Mouse (Mus musculus) cerebellum, adult 8-10 months (tissue): Measurements from ENCODE around the gene Slc7a8.

ENCODE experiments used
- DNase-seq: peaks from one replicate; pipeline ENCODE4 v3.0.0; 2022

The Slc7a8 gene

DNA sequence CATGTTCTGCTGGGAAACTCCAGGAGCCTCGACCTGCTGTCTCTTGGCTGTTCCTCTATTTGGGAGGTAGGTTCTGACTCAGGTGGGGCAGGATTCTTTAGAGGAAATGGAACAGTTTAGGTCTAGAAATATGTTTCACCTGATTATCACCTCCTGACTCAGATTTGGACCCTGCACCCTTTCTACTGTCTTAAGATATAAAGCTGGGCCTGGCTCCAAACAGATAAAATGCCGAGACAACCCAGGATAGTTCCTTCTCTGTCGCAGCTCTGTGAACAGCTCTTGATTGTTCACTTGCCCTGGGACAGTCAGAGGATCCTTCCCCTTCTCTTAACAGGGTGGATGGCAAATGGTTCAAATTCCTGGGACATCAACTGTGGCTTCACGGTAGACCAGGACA is 46.5 kb downstream of the Slc7a8 start:
- DNase-seq: no peak

DNA sequence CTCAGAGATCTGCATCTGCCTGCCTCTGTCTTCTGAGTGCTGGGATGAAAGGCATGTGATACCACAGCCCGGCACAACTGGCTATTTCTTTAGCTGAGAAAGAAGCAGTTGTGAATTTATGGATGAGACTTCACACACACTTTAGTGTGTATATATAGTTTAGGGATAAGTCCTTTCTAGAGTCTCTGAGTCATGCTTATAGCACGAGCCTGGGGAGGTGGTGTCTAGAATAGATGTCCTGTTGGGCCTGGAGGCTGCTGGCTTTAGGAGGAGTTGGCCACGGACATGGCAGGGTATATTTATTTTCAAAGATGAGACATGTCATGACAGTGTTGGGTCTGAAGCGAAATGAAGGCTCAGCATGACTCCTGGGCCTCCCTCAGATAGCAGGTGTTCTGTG is 47.7 kb downstream of the Slc7a8 start:
- DNase-seq: no peak

DNA sequence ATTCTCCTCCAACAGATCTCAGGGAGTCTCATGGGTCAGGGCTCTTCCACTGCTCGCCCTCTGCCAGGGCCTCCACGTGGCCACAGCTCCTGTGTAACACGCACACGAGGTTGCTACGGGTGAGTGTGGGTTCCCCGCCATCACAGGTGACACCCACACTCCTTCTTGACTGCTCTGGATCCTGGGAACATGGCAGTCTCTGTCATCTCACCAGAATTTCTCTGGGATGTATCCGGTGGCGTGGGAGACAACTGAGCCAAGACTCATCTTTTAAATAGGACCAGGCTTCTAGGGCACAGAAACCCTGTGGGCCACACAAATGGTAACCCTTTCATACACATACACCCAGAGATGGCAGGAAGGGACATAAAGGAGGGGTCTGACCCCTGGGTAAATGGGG is 49.5 kb downstream of the Slc7a8 start:
- DNase-seq: no peak

DNA sequence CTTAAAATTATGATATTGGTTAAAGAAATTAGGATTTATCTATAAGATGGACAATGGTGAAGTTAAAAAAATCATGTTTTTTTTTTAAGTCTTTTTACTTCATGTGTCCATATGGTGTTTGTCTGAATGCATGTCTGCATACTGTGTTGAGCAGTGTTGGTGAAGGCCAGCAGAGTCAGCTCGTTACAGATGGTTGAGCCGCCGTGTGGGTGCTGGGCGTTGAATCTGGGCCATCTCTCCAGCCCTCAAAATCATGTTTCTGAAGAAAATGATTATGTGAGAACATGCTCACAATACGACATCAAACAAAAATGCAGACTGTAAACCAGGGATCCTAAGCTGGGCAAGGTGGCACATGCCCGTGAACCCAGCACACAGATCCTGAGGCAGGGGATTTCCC is 51.4 kb downstream of the Slc7a8 start:
- DNase-seq: peak; percentile 50

DNA sequence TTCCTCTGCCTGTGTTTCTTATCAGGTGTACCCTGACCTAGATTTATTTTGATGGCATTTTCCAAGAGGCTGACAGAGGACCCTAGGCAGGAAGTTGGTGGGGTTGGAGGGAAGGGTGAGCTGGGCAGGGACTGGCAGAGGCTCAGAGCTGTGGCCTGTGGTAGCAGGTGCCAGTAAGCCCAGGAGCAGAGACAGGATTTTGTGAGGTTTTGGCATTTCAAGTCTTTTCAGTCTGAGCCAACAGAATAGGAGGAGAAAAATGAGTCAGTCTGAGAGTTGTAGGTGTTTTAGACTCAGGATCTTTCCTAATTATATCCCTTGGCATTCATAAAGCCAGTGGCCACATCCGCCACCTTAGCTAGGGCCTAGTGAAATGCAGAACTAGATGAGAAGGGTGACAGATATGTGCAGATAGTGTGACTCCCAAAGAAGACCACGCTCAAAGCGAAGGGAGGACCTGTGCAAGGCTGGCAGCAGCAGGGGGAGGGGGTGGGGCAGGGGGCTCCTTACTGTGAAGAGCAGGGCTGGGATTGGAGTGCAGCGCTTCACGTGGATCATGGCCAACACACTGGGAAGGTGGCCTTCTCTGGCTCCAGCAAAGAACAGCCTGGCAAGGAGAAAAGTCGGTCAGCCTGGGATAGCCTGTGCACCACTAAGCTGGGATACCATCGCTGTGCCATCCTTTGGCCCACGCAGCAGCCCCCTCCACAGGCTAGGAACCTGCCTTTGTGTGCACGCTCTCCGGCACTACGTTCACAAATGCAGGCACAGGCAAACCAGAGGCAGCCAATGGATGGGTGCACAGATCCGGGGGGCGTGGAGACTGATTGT is 52.7 kb downstream of the Slc7a8 start:
- peak; percentile 43 for DNase-seq

DNA sequence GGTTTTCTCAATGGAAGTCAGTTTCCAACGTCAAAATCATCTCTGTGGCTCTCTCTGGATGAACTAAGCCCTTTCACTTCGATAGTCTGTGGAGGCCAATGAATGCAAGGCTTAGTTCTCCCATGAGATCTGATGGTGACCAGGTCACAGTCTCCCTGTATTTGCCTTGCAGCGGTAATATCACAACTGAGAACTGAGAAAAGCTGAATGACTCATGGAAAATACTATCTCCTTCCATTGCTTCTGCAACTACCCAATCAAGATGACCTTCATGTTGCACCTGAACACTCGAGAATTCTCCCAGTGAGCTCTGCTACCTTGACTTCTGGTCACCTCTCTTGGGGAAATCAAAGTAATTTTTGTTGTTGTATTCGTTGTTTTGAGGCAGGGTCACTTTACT is 54.2 kb downstream of the Slc7a8 start:
- DNase-seq: no peak

DNA sequence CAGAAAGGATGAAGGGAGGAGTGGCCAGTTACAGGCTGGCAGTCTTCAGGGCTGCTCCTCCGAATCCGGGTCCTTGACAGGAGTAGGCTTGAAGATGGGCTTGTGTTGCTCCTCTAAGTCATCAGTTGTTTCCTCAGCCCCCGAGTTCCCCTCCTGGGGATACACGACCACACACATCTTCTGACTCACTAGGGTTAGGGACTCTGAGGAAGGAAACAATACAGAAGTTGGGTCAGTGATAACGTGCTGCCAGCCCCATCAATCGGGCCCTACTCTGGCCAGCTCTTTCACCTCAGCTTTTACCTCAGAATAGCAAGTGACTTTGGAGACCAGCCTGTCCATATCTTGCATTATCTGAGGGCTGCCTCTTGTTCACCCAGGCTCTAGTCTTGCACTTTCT is 57.7 kb downstream of the Slc7a8 start:
- DNase-seq: no peak

DNA sequence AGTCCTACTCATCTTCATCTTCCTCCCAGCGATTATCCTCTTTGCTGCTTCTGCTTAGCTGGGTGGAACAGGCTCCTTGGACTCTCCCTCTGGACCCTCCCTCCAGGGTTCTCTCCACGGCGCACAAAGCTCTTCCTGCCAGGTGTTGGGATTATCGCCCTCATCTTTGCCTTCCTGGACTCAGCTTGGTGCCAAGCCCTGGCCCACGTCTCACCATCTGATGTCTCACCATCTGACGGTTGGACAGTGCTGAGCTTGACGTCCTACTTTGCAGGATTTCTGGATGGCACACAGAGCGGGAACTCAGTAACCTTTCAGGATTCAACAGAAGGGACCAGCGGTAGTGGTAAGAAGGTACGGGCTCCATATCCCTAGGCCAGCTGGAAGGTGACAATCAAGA is 60.0 kb downstream of the Slc7a8 start:
- peak; percentile 45 for DNase-seq

DNA sequence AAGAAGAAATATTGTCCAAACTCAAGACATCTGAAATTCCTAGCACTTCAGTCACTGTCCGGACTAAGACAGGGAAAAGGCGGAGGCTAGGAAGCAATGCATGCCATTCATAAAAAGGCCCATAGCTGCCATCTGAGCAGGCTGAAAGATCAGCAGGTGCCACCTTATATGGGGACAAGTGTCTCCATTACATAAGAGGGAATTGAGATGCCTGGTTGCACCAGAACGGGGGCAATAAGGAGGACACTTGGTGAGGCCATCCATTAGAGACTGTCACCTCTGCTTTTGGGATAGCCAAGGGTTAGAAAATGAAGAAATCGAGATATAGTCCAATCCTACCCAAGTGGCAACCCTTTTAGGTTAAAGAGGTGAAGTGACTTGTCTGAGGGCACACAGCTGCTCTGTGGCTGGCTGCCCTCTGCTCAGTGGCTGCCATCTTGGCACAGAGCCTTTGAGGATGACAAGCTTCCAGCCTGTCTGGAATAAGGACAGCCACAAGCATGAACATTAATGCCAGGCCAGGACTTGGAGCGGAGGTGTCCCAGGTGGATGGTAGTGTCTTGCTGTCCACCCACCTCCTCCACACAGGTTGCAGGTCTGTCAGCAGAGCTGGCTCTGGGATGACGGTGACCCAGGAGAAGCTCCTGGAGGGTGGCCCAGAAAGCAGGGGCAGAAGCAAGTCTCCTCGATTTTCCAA is 60.9 kb downstream of the Slc7a8 start:
- DNase-seq: peak; percentile 61

DNA sequence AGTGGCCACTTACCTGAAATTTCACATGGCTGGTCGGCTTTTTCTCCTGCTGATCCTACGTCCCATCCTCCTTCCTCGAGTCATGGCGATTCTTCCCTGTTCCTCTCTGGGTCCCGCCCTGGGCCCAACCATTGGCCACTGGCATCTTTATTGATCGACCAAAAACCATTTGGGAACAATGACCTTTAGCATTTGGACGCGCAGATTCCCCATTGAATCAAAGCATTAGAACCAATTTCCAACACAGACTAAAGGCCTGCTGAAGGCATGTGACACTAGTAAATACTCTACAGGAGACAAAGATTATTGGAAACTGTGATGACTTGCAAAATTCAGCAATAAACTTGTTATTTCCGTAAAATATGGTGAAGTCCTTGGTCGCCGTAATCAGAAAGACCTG is 61.7 kb downstream of the Slc7a8 start:
- no peak for DNase-seq

DNA sequence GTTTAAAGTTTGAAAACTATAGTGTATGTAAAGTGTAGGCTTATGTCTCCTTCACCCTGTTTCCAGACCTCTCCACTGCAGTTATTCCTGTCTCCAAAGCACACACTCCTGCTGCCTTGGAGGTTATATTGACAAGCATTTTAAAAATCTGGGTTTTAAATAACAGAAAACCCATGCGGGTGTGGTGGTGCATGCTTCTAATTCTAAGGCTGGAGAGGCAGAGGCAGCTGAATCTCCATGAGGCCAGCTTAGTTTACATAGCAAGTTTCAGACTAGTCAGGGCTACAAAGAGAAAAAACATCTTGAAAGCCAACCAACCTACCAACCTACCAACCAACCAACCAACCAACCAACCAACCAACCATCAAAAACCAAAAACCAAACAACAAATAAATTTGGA is 66.3 kb downstream of the Slc7a8 start:
- DNase-seq: no peak

DNA sequence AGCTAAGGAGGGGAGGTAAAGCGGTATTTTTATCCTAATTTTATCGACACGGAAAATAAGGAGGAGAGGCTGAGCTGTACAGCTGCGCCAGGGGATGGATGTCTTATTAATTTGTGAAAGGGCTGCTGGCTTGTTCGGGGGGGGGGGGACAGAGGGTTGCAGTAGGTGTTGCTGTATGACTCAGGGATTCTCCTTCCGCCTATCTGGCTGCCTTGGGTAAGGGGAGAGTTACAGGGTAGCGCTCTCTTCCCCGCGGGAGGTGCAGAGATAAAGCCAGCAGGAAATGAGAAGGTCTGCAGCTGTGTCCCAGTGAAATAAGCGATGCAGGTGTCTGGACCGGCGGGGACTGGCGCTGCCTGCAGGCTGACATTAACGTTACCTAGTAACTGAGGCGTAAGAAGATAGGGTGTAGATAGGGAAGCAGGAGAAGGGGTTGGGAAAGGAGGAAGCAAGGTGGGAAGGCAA is 67.1 kb downstream of the Slc7a8 start:
- DNase-seq: no peak

DNA sequence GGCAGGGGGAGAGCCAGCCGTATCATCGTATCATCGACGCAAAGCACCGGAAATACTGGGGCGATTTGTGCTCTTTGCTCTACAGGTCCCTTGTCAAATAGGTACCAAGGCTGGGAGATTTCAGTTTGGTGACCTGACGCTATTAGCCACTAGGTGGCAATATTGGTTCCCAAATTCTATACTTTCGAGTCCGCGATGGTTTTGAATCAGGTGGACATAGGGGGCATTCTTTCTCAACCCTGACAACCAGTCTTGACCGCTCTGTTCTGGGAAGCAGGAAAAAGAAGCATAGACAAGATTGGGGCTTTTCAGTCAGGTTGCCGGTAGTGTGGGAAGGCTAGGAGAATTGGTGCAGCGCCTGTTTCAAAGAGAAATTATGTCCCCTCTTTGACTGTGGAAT is 67.6 kb downstream of the Slc7a8 start:
- DNase-seq: peak; percentile 86

DNA sequence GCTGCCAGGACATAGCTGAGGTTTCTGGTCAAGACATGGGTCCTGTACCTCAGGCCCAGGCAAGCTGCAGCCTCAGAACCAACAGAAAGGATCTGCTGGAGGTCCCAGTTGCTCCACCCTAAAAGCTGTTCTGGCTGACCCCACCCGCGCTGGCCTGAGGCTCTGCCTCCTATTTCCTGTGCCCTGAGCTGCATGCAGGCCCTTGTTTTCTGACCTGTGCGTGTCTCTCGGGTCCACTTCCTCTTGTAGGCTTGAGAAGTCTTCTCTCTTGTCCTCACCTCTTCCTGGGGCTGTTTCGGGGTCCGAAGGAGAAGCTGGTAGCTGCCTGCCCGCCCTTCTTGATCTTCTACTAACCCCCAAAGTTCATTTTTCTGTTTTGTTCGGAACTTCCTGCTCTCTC is 68.9 kb downstream of the Slc7a8 start:
- DNase-seq: no peak

DNA sequence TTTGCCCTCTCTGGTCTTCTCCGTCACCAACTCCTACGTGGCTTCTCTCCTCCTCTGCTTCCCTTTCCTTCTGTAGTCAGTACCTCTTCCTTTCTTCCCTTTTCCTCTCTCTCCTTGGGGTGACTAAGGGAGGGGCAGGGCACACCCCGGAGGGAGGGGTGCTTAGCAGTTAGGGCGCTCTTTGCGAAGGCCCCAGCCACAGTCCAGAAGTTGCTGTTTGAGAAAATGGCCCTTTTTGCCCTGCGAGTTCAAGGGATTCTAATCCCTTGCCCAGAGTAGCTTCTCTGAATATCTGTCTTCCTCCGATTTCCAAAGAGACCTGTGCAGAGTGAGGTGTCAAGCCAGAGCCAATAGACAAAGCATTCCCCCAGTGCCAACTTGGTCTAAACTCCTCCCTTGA is 69.7 kb downstream of the Slc7a8 start, which contains the start of gene Cebpe:
Gene Cebpe (minus strand): TSS at position 101 of the 400 bp plus-strand sequence.
- no peak for DNase-seq

DNA sequence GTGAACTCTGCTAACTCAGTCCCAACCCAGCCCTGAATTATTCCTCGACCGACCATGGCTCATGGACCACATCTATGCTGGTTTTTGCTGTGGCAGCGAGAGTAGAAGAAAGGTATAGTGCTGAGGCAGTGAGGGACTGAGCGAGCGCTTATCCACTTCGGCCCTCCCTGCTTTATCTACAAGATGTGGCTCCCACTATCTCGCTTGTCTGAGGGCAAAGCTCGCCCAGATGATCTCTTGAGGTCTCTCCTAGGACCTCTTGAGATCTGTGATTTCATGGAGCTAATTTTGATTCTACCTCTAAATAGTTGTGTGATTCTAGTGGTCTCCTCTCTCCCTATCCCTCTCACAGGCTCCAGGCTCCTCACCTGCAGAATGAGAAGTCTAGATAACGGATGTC is 72.7 kb downstream of the Slc7a8 start:
- no peak for DNase-seq

DNA sequence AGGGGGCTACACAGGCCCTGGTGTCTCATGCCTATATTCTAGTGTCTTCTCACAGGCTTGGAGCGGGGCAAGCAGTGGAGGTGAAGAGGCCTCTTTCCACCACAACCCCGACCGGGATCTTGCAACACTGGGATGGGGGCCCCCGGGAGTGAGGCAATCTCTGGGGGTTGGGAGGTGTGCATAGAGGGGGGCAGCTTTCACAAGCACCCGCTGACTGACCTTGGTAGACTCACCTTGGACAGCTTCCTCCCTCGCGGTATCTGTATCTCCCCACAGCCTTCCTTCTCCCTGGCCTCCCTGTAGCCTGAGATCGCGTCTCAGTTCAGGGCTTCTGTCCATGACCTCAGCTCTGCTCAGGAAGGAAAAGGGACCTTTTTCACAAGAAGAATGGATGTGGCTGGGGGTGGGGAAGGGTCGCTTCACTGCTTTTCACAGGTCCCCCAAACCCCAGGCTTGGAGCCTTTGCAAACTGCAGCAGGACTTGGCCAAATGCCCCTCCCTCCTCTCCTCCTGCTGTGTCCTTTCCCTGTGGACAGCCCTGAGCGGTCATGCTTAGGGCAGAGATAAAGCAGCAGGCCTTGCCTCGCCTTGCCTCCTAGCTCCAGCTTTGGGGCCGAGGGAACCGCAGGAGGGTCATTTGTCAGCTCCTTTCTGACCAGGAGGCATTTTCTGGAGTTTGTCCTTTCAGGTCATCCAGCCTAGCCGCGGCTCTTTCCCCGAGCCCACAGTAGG is 75.0 kb downstream of the Slc7a8 start:
- no peak for DNase-seq

DNA sequence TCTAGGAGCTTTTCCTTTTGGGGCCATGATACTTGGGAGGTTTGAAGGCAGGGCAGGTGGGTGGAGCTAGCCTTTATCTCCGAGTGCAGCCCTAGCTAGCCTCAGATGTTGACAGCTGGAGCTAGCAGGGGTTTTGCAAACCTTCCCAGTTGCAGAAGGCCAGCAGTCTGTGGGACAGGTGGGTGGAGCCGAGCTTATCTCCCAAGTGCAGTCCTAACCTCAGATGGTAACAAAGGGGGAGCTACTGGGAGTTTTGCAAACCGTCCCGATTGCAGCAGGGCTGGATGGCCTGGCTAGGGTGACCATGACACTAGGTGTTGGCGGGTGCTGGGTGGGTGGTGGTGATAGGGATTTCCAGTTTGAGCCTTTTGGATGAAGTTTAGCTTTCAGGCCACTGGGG is 75.9 kb downstream of the Slc7a8 start:
- no peak for DNase-seq

DNA sequence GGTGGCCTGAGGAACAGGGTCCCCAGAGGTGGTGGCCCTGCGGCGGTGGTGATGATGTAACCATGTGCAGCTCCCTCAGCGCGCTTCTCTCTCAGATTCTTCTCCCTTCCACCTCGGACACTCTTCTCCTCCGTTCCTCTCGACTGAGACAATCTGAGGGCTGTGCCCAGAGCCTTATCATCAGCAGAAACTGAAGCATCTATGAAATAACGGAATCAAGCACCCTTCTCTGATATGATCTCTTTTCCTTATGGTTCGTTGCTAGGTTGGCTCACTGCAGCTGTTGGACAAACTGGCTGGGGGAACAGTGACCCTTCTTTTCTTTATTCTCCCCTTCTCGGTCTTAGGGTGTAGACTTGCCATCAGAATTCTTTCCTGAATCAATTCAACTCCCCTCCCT is 78.5 kb downstream of the Slc7a8 start:
- DNase-seq: no peak

DNA sequence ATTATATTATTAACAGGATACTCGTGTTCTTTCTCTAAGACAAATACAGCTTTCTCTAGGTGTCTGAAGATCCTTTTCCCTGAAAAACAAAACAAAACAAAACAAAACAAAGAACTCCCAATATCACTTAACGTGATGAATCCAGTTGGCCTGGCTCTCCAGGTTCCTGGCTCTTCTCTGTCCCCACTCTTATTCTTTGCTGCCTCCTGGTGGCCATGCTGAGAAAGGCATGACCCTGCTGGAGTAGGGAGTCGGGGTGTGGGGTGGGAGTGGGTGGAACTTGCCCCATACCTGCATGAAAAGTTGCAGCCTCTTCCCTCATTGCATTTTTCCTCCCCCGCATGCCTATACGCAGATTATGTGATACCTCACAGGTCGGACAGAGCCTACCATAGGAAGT is 80.4 kb downstream of the Slc7a8 start:
- DNase-seq: peak; percentile 70

DNA sequence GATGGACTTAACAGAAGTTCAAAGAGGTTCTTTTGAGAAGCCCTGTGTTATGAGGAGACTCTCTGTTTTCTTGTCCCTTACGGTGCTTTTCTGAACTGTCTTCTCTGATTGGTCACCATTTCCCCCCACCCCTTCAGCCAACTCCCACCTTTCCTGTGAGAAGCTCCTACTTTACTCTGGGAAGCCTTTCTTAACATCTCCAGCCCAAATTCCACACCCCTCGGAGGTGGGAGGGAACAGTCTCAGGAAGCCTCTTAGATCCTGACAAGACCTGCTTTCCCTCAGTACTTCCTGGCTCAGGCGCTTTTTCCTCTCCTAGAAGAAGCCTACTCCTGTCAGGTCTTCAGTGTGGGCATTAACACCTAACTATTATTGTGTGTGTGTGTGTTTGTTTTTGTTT is 82.2 kb downstream of the Slc7a8 start:
- DNase-seq: no peak

DNA sequence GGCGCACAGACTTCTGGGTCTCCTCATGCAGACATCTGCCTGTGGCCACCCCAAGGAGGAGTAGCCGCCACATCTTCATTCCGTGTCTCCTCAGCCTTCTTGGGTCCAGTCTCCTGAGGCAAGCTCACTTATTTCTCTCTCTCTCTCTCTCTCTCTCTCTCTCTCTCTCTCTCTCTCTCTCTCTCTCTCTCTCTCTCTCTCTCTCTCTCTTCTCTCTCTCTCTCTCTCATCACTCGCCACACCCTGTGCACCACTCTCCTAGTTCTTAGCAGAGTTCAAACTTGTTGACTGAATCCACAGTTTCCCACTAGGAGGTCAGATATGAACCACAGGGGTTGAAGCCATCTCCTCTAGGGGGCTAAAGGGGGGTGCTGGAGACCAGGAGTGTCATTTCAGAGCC is 83.0 kb downstream of the Slc7a8 start, which contains the start of gene Gm29776:
Gene Gm29776 (minus strand): TSS at position 101 of the 400 bp plus-strand sequence.
- no peak for DNase-seq

DNA sequence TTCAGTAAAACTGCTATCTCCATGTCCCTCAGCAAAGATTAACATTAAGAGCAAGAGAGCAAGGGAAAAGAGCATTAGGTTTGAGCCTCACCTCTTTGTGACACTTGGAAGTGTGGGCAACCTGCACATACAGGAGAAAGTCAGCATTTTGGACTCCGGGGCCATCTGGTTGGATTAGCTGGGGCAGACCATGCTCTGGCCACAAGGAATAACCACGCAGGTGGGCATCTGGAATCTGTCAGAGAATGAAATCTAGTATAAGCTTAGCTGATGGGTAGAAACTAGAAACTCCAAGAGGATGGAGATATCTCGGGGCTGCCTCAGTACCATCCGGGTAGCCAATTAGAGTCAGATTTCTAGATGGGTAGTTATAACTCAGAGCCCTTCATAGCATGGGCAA is 85.0 kb downstream of the Slc7a8 start:
- no peak for DNase-seq

DNA sequence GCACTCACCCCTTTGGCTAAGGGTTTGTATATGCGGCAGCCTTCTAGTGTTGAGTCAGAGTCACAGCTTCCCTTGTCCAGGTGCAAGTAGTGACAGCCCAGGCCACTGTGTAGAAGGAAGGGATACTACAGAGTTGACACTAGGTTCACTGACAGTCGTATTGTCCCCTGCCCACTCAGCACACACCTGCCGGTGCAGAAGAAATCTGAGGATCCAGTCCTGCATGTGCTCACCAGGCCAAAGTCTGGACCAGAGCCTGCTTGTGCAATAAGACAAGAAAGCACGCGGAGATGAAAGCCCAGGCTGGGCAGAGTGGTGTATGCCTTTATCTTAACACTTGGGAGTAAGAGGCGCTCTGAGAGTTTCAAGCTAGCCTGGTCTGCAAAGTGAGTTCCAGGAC is 86.7 kb downstream of the Slc7a8 start:
- DNase-seq: no peak
